Mouse (Mus musculus): ENCODE data around the gene Nfatc2ip. TPM values are rescaled to one million over a fixed set of nuclear protein-coding genes. Genes with fewer than 3 reads are reported as not detected.

Gene Nfatc2ip
- polyA plus RNA-seq, 1 experiment from 2014 or later: 1.4 TPM

- H3K9me3 ChIP-seq (replicated peaks): no peaks in the 10 kb centered on the region
- H3K9ac ChIP-seq: no peak overlapping the region
- no peak overlapping the region for H3K4me3 ChIP-seq
- H3K4me2 ChIP-seq: no peak overlapping the region
- H3K4me1 ChIP-seq (replicated peaks): peaks cover 22% of the 10 kb centered on the region
- ATAC-seq (replicated peaks; ENCODE audit: insufficient number of reproducible peaks, insufficient read depth, low FRiP score, low read depth): no peak
- H3K27ac ChIP-seq: no peak overlapping the region
- H3K36me3 ChIP-seq: peaks cover 38% of the 10 kb centered on the region
- WGBS: 74% methylated on average over 6 of the region's 6 CpGs
- H3K27me3 ChIP-seq: no peaks in the 10 kb centered on the region
Measured at GRCm38 (mm10) chr7:126374526-126374925, 22.0 kb downstream of the Nfatc2ip start.

- H3K4me1 ChIP-seq (replicated peaks): peaks cover 18% of the 10 kb centered on the region
- no peaks in the 10 kb centered on the region for H3K9me3 ChIP-seq (replicated peaks)
Measured at GRCm38 (mm10) chr7:126373007-126373406, 23.5 kb downstream of the Nfatc2ip start.

GRCm38 (mm10) chr7:126369393-126369792 lies 27.1 kb downstream of the Nfatc2ip start, which contains the start of gene Lat:
Gene Lat (minus strand): TSS chr7:126369570.
- Histone ChIP-seq H3K9ac (peak within 1 kb of the TSS; percentile 25; the same call in 1 of the 2 replicates), H3K4me1 (replicated peaks) (no peaks in the 10 kb centered on the region), H3K27me3 (no peaks in the 10 kb centered on the region), H3K36me3 (peaks cover 38% of the 10 kb centered on the region), H3K4me3 (peak within 1 kb of the TSS; percentile 35; the same call in 1 of the 2 replicates), H3K9me3 (replicated peaks) (no peaks in the 10 kb centered on the region), H3K27ac (no peak within 1 kb of the TSS), H3K4me2 (0 out of 2 replicates have a peak within 1 kb of the TSS, but pooled peaks have one; percentile 9)
- WGBS: 57% methylated on average over 13 of the region's 13 CpGs
- ATAC-seq (replicated peaks; ENCODE audit: insufficient number of reproducible peaks, insufficient read depth, low FRiP score, low read depth): peak; percentile 47

More at GRCm38 (mm10) chr7:126373007-126373406, 23.5 kb downstream of the Nfatc2ip start:
- no peak overlapping the region for H3K4me2 ChIP-seq
- no peak overlapping the region for H3K9ac ChIP-seq
- no peak overlapping the region for H3K4me3 ChIP-seq
- ATAC-seq (replicated peaks; ENCODE audit: insufficient number of reproducible peaks, insufficient read depth, low FRiP score, low read depth): no peak
- WGBS: 85% methylated on average over 9 of the region's 9 CpGs
- H3K27me3 ChIP-seq: no peaks in the 10 kb centered on the region
- H3K27ac ChIP-seq: no peak overlapping the region
- peaks cover 38% of the 10 kb centered on the region for H3K36me3 ChIP-seq

GRCm38 (mm10) chr7:126368367-126368766 lies 28.2 kb downstream of the Nfatc2ip start:
- no peak overlapping the region for H3K27ac ChIP-seq
- H3K9ac ChIP-seq: no peak overlapping the region
- H3K9me3 ChIP-seq (replicated peaks): no peaks in the 10 kb centered on the region
- no peaks in the 10 kb centered on the region for H3K4me1 ChIP-seq (replicated peaks)
- no peak for ATAC-seq (replicated peaks; ENCODE audit: insufficient number of reproducible peaks, insufficient read depth, low FRiP score, low read depth)
- H3K36me3 ChIP-seq: peaks cover 30% of the 10 kb centered on the region
- no peak overlapping the region; the same call in 1 of the 2 replicates for H3K4me2 ChIP-seq
- H3K4me3 ChIP-seq: peak overlapping the region; percentile 35; the same call in 1 of the 2 replicates
- no peaks in the 10 kb centered on the region for H3K27me3 ChIP-seq
- WGBS: 76% methylated on average over 8 of the region's 8 CpGs

GRCm38 (mm10) chr7:126367636-126368035 lies 28.9 kb downstream of the Nfatc2ip start:
- WGBS: 80% methylated on average over 10 of the region's 10 CpGs
- Histone ChIP-seq H3K9me3 (replicated peaks) (no peaks in the 10 kb centered on the region), H3K36me3 (peaks cover 22% of the 10 kb centered on the region), H3K4me3 (no peak overlapping the region), H3K27me3 (no peaks in the 10 kb centered on the region), H3K27ac (no peak overlapping the region), H3K9ac (no peak overlapping the region), H3K4me2 (peak overlapping the region; percentile 4; the same call in 1 of the 2 replicates), H3K4me1 (replicated peaks) (no peaks in the 10 kb centered on the region)
- ATAC-seq (replicated peaks; ENCODE audit: insufficient number of reproducible peaks, insufficient read depth, low FRiP score, low read depth): no peak

- WGBS: 73% methylated on average over 6 of the region's 6 CpGs
- Histone ChIP-seq H3K9me3 (replicated peaks) (no peaks in the 10 kb centered on the region), H3K4me1 (replicated peaks) (no peaks in the 10 kb centered on the region), H3K9ac (no peak overlapping the region), H3K4me3 (no peak overlapping the region), H3K4me2 (no peak overlapping the region), H3K27ac (no peak overlapping the region), H3K36me3 (no peaks in the 10 kb centered on the region), H3K27me3 (no peaks in the 10 kb centered on the region)
- no peak for ATAC-seq (replicated peaks; ENCODE audit: insufficient number of reproducible peaks, insufficient read depth, low FRiP score, low read depth)
Measured at GRCm38 (mm10) chr7:126363038-126363437, 33.5 kb downstream of the Nfatc2ip start.

GRCm38 (mm10) chr7:126359049-126359448 lies 37.5 kb downstream of the Nfatc2ip start:
- no peak overlapping the region for H3K4me2 ChIP-seq
- 55% methylated on average over 13 of the region's 13 CpGs for WGBS

GRCm38 (mm10) chr7:126358413-126358812 lies 38.1 kb downstream of the Nfatc2ip start:
- no peak overlapping the region for H3K4me3 ChIP-seq
- WGBS: 90% methylated on average over 9 of the region's 9 CpGs

More at GRCm38 (mm10) chr7:126359049-126359448, 37.5 kb downstream of the Nfatc2ip start:
- Histone ChIP-seq H3K27ac (no peak overlapping the region), H3K4me1 (replicated peaks) (peaks cover 14% of the 10 kb centered on the region; the same call in 1 of the 2 replicates), H3K9me3 (replicated peaks) (no peaks in the 10 kb centered on the region), H3K36me3 (no peaks in the 10 kb centered on the region), H3K4me3 (no peak overlapping the region), H3K9ac (no peak overlapping the region), H3K27me3 (no peaks in the 10 kb centered on the region)
- ATAC-seq (replicated peaks; ENCODE audit: insufficient number of reproducible peaks, insufficient read depth, low FRiP score, low read depth): no peak

GRCm38 (mm10) chr7:126357838-126358237 lies 38.7 kb downstream of the Nfatc2ip start:
- Histone ChIP-seq H3K36me3 (no peaks in the 10 kb centered on the region), H3K4me3 (no peak overlapping the region), H3K9me3 (replicated peaks) (no peaks in the 10 kb centered on the region), H3K9ac (no peak overlapping the region), H3K27ac (no peak overlapping the region), H3K27me3 (no peaks in the 10 kb centered on the region), H3K4me2 (no peak overlapping the region), H3K4me1 (replicated peaks) (peaks cover 14% of the 10 kb centered on the region; the same call in 1 of the 2 replicates)
- no peak for ATAC-seq (replicated peaks; ENCODE audit: insufficient number of reproducible peaks, insufficient read depth, low FRiP score, low read depth)
- 84% methylated on average over 6 of the region's 6 CpGs for WGBS

More at GRCm38 (mm10) chr7:126358413-126358812, 38.1 kb downstream of the Nfatc2ip start:
- Histone ChIP-seq H3K36me3 (no peaks in the 10 kb centered on the region), H3K27ac (no peak overlapping the region), H3K27me3 (no peaks in the 10 kb centered on the region), H3K4me1 (replicated peaks) (peaks cover 14% of the 10 kb centered on the region; the same call in 1 of the 2 replicates), H3K9me3 (replicated peaks) (no peaks in the 10 kb centered on the region), H3K4me2 (no peak overlapping the region), H3K9ac (no peak overlapping the region)
- ATAC-seq (replicated peaks; ENCODE audit: insufficient number of reproducible peaks, insufficient read depth, low FRiP score, low read depth): no peak

- Histone ChIP-seq H3K27ac (no peak overlapping the region), H3K9me3 (replicated peaks) (no peaks in the 10 kb centered on the region), H3K4me3 (no peak overlapping the region), H3K4me1 (replicated peaks) (peaks cover 14% of the 10 kb centered on the region; the same call in 1 of the 2 replicates), H3K9ac (no peak overlapping the region), H3K27me3 (no peaks in the 10 kb centered on the region), H3K36me3 (no peaks in the 10 kb centered on the region), H3K4me2 (no peak overlapping the region)
- ATAC-seq (replicated peaks; ENCODE audit: insufficient number of reproducible peaks, insufficient read depth, low FRiP score, low read depth): no peak
- 48% methylated on average over 7 of the region's 7 CpGs for WGBS
Measured at GRCm38 (mm10) chr7:126356793-126357591, 39.5 kb downstream of the Nfatc2ip start.

GRCm38 (mm10) chr7:126355847-126356597 lies 40.5 kb downstream of the Nfatc2ip start:
- H3K9ac ChIP-seq: no peak overlapping the region
- no peaks in the 10 kb centered on the region for H3K9me3 ChIP-seq (replicated peaks)
- H3K27ac ChIP-seq: no peak overlapping the region
- WGBS: 49% methylated on average over 5 of the region's 5 CpGs
- peaks cover 14% of the 10 kb centered on the region; the same call in 1 of the 2 replicates for H3K4me1 ChIP-seq (replicated peaks)
- no peak overlapping the region for H3K4me2 ChIP-seq
- no peaks in the 10 kb centered on the region for H3K27me3 ChIP-seq
- H3K36me3 ChIP-seq: no peaks in the 10 kb centered on the region
- no peak overlapping the region for H3K4me3 ChIP-seq
- no peak for ATAC-seq (replicated peaks; ENCODE audit: insufficient number of reproducible peaks, insufficient read depth, low FRiP score, low read depth)
